Mouse (Mus musculus): ENCODE measurements around the gene Vmn2r53.

Gene Vmn2r53

GRCm38 (mm10) chr7:12608688-12609087 is at the start of gene Vmn2r53:
Gene Vmn2r53, minus strand, starts transcription at chr7:12608788.
- in situ Hi-C loops (cut with MboI, MseI), result no loop called here

- in situ Hi-C loops (cut with MboI, MseI), result loop anchor here (5.0 kb wide), 1 partner anchor 47 kb away; the partner anchor contains the start of gene Vmn2r55
These were observed 31.6 kb upstream of the Vmn2r53 start, which contains the start of gene Vmn2r54 for GRCm38 (mm10) chr7:12640219-12640618. Gene Vmn2r54, minus strand, starts transcription at chr7:12640319.

All from T-helper 1 cell (primary cell).